Mouse (Mus musculus) T-helper 1 cell (primary cell): ENCODE measurements at regions not wholly inside any gene's neighbourhood (a gene's known extent, or its start where the extent isn't known, plus 50 kb on each side); places are given as distances from the start of the nearest gene placed in this dataset.
"Not testable (repeated sequence)": the region's sequence is repeated elsewhere in the genome, so short reads cannot be mapped to it uniquely, and the experiment has no call there.

ENCODE experiments used
- in situ Hi-C: fragments of 300-600 bp; cut with MboI, MseI; formaldehyde crosslinking; loops from one replicate; pipeline ENCODE4 v1.15.1; 2025; ENCODE audit warnings: high pct_unique_total_duplicates

DNA sequence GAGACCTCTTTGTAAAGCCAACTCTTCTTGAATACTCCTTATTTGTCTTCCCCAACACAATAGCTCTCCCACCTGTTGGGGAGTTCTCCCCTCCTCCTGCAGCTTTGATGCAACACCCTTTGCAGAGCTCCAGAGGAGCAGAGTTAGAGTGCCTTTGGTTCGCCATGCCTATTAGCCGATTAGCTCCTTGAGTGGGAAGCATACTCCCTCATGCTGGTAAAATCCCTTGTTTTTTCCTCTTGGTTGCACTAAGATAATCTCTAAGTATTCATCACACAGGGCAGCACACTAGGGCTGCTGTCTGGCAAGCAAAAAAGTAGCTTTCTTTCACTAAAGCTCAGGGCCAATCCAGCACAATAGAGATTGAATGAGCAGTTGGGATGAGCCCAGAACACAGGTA is 350.4 kb downstream of the Fut8 start:
- in situ Hi-C loops: no loop called here

DNA sequence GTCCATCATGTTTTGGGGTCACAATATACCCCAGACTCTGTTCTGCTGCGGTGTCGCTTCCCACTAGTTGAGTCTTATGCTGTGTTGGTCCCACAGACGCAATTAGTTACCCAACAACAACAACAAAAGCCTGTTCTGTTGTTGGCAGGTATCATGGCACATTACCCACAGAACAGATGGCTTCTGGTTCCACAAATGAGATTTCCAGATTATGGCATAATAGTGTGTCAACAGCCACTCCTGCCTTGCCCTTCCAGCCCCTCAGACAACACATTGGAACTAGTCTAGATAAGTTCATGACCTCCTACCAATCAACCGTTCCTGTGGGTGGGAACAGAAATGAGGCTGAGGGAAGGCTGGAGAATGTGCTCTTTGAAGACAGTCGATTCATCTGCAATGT is 351.5 kb downstream of the Fut8 start:
- in situ Hi-C loops: no loop called here

DNA sequence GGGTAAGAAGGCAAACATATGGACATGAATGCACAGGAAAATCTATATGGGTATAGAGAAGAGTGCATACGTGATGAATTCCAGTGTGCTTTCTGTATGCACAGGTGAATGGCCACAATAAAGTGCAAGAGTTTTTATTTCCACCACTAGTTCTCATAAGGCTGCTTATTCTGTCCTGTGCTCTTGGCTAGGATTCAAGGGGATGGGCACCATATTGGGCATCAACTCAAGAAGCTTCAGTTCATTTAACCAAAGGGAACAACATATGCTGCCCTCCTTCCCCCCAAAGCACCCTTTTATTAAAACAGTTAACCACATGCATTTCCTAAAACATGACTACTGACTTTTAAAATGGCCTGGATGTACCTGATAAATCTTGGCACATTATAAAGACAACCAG is 356.2 kb downstream of the Fut8 start:
- in situ Hi-C loops: no loop called here

DNA sequence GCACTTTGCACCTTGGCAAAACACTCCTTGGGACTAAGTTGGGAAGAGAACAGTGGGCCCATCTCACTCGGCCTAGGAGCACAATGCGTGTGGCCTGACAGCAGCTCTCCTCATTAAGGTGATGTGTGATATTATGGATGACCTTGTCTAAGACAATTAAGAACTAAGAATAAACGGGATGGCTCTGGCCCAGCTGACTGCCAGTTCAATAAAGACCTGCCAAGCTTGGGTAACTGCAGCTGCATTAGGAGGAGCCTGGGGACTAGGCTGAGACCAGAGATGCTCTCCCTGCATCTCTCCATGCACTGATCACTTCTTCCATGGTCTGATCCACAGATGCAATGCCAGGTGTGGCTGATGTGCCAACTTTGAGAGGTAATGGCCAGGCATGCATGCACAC is 356.7 kb downstream of the Fut8 start:
- in situ Hi-C loops: no loop called here

- in situ Hi-C loops: no loop called here
These were observed 357.9 kb downstream of the Fut8 start for GRCm38 (mm10) chr12:77595821-77596220.

DNA sequence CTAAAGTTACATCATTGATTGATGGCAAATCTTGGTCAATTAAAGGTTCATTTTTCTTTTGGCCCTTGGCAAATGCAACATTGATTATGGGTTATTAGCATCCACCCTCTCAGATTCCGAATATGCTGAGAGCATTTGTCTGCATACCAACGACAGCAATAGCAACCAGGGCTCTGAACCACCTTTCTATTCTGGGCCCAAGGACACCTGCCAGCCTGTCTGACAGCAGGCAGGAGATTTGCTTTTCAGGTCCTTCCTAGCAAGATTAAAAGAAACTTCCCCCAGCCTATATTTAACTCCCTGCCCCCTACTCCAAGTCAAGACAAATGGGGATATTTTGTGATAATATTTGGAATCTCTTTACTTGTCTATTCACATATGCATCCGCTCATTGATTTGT is 358.8 kb downstream of the Fut8 start:
- in situ Hi-C loops: no loop called here

DNA sequence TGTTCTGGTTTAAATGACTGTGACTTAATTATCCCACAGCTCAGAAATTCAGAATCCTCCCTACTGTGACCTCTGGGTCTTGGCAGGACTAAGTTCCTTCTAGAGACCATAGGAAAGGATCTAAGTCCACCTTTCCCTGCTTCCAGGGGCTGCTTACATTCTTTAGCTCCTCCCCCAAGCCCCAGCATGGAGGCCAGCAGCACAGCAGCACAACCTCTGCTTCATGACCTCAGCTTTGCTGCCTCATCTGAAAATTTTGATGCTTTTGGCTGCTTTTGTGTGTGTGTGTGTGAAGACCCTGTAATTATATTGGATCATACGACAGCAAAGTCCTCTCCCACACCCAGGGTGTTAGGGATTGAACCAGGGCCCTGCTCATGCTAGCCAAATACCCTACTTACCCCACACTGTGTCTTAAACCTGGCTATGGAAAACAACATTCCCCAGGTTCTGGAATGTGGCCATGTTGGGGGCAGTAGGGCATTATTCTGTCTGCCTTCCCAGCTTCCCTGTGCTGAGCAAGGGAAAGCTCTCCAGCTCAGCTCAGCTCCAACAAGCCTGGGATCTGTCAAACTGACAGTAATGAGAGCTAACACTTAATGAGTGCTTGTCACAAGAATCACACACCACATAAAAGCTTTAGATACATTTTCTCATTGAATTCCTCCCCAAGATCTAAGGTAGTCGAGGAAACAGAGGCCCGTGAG is 359.9 kb downstream of the Fut8 start:
- in situ Hi-C loops: no loop called here

DNA sequence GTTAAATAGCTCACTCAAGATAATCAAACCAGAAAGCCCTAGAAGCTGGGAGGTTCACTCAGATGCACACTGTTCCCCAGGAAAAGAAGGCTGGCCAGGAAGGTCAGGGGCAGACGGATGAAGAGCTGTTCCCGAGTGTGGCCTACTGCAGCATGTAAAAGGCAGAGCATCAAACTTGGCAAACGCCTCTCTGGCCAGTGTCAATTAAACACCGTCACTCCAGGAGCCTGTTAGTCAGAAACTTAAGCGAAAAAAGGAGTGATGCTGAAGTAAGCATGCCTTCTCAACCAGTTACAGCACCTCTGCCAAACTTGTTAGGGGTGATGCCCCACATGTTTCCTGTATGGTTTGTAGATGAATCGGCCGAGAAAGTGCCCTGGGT is 360.4 kb downstream of the Fut8 start:
- in situ Hi-C loops: no loop called here

DNA sequence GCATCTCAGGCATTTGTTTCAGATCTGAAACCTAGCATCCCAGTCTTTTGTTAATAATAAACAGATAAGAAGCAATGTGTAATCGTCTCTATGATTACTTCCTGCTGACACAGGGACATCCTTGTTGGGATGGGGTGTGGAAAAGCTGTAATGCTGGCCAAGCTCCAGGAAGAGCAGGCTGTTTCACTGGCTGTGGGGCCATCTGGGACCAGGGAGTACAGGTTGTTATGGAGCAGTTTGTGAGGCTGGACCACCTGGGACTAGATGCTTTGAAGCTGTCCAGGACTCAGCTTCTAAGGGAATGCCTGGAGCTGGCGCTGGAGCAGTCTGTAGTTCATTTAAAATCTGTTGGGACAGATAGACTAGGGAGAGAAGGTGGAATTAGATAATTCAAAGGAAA is 361.5 kb downstream of the Fut8 start:
- in situ Hi-C loops: no loop called here

DNA sequence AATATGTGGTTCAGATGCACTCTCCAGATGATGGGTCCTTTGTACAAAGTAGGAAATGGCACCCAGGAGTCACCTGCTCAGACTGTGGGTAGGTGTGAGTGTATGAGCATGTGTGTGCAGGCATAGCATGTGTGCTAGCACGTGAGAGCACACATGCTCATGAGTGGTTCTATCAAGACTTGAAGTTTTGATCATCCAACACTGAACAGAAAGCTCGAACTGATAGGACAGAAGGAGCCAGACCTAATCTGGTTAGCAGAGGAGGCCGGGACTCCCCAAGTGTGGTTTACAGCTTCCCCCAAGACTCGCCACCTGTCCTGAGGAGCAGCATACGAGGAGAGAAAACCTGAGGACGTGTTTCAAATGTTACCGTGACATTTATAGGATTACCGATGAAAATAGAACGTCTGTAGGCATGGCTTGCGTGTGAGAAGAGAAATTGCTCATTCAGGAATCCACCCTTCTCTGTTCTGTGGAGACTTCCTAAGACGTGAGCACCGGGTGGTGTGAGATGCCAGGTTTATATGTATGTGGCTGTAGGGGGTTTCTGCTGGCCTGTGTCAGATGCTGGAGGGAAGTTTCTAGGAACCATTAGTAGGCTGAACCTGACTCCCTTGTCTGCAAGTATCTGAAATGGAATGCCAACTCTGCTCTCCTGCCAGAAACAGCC is 366.0 kb downstream of the Fut8 start:
- in situ Hi-C loops: no loop called here

DNA sequence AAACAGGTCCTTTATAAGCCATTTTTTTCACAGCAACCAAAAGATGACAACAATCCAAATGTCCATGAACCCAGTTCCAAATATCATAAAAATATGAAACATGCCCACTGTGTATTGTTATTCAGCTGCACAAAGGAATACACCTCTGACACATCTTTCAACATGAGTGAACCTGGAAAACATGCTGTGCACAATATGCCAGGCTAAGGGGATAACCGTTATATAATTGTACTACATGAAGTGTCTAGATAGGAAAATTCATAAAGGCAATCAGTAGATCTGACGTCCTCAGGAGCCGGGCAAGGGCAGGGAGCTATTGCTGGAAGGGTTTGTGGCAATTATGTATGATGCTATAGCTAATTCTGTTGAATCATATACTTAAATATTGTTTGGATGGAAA is 379.6 kb downstream of the Fut8 start:
- in situ Hi-C loops: no loop called here

DNA sequence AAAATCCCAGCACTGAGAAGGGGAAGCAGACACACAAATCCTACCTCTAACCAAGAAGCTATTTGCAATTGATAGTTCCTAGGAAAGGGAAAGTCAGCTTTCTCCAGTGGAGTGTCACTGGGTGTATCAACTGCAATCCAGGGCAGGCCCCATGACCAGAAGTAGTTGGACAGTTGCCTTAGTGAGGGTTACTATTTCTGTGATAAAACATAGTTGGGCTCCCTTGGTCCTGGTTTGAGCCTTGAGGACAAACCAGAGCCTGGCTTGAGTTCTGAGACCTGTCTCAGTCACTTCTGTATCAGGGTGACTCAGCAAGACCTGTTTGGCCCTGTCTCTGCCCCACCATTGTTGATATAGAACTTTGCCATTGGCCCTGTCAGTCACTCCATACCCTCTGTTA is 384.3 kb downstream of the Fut8 start:
- in situ Hi-C loops: no loop called here

DNA sequence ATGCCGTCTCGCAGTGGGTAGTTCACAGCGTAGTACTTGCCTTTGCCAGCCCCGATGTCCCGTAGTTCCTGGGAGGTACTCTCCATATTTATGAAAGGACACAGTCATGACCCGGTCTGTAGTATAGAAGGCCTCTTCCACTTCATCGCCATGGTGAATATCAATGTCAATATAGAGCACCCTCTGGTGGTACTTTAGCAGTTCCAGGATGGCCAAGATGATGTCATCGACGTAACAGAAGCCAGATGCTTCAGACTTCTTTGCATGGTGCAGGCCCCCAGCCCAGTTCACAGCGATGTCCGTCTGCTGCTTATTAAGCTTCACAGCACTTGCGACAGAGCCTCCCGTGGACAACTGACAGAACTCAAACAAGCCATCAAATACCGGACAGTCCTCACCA is 386.4 kb downstream of the Fut8 start:
- in situ Hi-C loops: not testable (repeated sequence)

DNA sequence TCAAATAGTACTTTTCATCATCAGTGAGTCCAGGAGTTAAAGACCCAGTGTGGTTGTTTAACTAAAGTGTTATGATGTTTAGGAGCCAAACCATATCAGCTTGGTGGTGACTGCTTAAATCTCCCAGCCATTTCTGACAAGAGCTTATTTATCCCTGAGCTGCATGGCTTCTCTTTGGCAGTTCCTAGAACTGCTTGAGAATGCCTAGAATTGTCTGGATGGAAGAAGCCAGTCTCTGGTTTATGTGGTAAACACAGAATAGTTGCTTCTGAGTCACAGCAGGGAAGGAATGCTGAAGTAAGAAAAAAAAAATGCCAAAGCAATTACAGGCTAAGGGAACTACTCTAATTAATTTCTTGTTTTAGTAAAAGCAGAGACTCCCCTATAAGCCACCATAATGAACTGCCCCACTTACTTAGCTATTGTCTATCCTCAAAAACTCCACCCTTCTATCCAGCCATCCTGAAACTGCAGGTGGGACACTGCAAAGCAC is 390.5 kb downstream of the Fut8 start:
- in situ Hi-C loops: no loop called here

- in situ Hi-C loops: no loop called here
These were observed 396.2 kb downstream of the Fut8 start for GRCm38 (mm10) chr12:77633981-77634650.

DNA sequence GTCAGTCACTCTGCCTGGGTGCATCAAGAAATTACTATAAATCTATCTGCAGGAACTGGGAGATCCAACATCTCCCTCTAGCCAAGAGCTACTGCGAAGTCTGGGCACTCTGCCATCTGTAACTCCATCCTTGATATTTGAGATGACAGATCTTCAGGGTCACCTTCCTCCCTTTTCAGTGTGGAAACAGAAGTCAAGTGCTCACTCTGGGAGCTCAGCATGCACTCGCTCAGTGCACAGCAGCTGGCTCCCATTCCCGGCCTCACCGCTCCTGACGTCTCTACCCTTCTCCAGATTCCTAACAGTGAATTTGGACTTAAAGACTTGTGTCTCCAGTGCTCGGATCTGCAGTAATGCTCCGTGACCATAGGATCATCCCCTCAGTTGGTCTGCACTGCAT is 400.3 kb downstream of the Fut8 start:
- in situ Hi-C loops: no loop called here

DNA sequence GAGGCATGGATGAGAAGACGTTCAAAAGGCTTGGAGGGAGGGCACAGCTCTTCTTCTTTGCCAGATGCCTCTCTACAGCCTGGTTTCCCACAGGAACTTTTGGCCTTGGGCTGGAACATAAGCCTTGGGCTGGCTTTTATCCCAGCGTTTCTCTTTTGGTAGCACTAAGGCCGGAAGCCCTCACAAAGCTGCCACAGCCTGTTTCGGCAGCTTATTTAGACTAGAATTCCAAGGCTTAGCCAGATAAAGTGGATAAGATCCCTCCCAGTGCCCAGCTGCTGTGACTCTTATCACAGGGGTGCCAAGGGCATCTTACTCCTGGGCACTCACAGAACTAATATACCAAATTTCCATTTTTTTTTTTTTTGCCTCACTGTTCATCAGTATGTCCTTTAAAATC is 404.4 kb downstream of the Fut8 start:
- in situ Hi-C loops: no loop called here

DNA sequence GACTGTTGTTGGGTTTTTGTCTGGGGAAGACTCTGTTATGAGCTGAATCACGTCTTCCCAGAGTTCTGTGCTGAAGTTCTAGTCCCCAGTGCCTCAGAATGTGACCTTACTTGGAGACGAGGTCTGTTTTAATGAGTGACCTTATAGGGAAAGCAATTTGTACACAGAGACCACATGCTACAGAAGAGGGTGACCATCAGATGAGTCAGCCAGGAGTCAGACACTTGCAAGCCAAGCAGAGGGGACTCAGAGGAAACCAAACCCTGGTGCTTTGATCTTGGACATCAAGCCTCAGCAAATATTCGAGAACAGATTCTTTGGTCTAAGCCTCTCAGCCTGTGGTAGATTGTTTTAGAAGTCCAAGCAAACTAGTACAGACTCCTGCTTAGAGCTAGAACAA is 409.9 kb downstream of the Fut8 start:
- in situ Hi-C loops: no loop called here

GRCm38 (mm10) chr12:77654282-77654681 is 416.4 kb downstream of the Fut8 start:
- in situ Hi-C loops: loop anchor here (25.0 kb wide), 1 partner anchor 417 kb away; the partner anchor contains the start of gene Fut8

DNA sequence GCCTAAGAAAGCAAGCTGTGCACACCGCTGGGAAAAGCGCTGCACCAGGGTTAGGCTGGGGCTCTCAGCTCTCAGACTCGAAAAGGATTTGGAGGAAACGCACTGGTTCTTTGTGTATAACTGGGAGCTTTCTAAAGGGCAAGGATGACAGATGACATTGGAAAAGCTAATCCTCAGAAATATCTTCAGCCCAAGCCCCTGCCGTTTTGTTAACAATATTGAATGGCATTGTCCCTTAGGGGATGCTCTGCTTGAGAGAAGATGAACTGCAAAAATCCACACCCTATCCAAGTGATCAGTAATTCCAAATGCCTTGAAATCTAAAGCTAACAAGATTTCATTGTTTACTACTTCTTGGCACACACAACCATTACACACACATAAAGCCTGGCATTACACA is 419.1 kb downstream of the Fut8 start:
- in situ Hi-C loops: loop anchor here (25.0 kb wide), 1 partner anchor 420 kb away; the partner anchor contains the start of gene Fut8

DNA sequence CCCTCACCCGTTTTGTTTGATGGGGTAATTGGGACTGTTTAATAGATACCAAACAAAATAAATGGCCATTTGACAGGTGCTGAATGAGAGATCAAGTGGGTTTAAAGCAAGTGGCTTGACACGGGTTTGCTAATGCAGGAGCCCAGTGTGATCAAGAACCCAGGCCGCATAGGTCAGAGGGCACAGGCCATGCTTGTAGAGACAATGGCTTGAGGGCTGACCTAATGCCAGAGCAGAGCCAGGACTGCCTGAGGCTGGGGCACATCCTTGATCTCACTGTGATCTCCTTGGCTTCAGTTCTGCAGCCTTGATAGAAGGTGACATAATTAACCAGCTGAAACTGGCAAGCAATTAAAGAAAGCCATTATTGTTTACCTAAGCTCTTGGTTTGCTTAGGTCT is 420.0 kb downstream of the Fut8 start:
- in situ Hi-C loops: loop anchor here (25.0 kb wide), 1 partner anchor 421 kb away; the partner anchor contains the start of gene Fut8

GRCm38 (mm10) chr12:77663180-77663579 is 425.3 kb downstream of the Fut8 start:
- in situ Hi-C loops: loop anchor here (25.0 kb wide), 1 partner anchor 426 kb away; the partner anchor contains the start of gene Fut8
